Mouse (Mus musculus) kidney, adult 2 months (tissue): ENCODE measurements around the gene Zic1.

ENCODE experiments used
- CTCF ChIP-seq: fragments of 200-500 bp; conservative IDR thresholded peaks from 2 replicates; pipeline ENCODE4 v1.5.1; 2011; ENCODE audit warnings: low read depth, mild to moderate bottlenecking, control low read depth, low read length, moderate library complexity, mixed read lengths; ENCODE audit not compliant: insufficient read depth, insufficient read length
- POLR2A ChIP-seq: fragments of 200-500 bp; IDR thresholded peaks from one replicate; pipeline ENCODE4 v1.6.1; 2011; ENCODE audit warnings: low read depth, low read length, control low read depth

DNA sequence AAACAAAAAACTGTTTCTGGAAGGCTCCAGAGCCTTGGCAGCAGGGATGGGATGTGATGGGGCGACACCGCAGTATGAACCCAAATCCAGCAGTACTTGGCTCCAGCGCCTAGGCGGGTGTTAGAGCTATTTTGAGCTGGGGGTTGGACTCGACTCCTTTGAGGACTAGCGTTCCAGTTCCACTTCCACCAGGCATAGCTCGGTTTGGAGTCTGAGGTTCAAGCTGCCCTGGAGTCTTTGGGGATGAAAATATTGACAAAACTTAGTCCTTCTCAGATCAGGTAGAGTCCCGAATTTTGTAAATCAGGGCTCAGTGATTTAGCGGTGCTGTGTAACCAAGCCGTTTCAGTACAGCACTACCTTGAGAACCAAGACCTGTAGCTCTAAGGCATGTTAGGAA lies 35.9 kb upstream of the Zic1 start:
- no peak for TF ChIP-seq CTCF
- no peak for TF ChIP-seq POLR2A
